Mouse (Mus musculus) brown adipose tissue, adult 24 weeks (tissue): ENCODE measurements around the gene Rnf141. TPM values are rescaled to one million over a fixed set of nuclear protein-coding genes. Genes with fewer than 3 reads are reported as not detected.
A peak's percentile ranks its signal among the peaks of the same experiment; 100 is the strongest.

Experiments used
- H3K27ac ChIP-seq: fragments of 200-500 bp; replicated peaks from 2 replicates; pipeline ENCODE4 v1.5.1; 2012; ENCODE audit warnings: low read depth, mild to moderate bottlenecking, low read length
- H3K4me1 ChIP-seq: fragments of 200-500 bp; 2 replicates; pipeline ENCODE4 v1.6.1; 2012; ENCODE audit warnings: low read length, mixed read lengths; ENCODE audit not compliant: control insufficient read depth, insufficient read depth, insufficient read length
- H3K4me3 ChIP-seq: fragments of 200-500 bp; 2 replicates; pipeline ENCODE4 v1.5.1; 2012; ENCODE audit warnings: low read depth, mild to moderate bottlenecking, low read length, moderate library complexity; ENCODE audit not compliant: insufficient read depth
- polyA plus RNA-seq: library from polyadenylated mRNA; stranded (reverse); fragments of >200 nt; gene quantifications from 2 replicates; pipeline ENCODE4 v1.2.4, GENCODE M21; 2012; ENCODE audit not compliant: missing spikeins, insufficient read depth, insufficient read length

Rnf141 gene
- polyA plus RNA-seq, 1 experiment: 35.2 TPM

DNA sequence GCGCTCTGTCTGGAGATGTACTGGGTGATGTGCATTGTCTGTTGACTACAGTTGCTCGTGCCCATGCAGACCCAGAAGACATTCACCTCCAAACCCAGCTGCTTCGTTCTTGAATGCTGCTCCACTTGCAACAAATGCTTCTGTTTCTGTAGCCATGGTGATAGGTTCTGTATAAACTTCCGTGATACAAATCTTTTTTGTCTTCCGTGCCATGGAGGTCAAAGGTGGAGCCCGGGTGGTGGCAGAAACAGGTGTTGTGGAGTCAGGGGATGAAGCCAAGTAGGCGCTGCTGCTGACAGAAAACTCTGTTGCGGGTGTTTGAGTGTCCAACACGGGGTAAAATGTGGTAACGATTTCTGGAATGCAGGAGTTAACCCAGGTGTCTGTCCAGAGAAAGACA lies 9.4 kb upstream of the Rnf141 start:
- Histone ChIP-seq H3K4me3 (no peak overlapping the region), H3K27ac (no peak overlapping the region), H3K4me1 (no peaks in the 10 kb centered on the region)

- no peak overlapping the region for H3K27ac ChIP-seq
- H3K4me1 ChIP-seq: no peaks in the 10 kb centered on the region
- H3K4me3 ChIP-seq: no peak overlapping the region
Observed at GRCm38 (mm10) chr7:110851541-110852203, 7.4 kb upstream of the Rnf141 start.

DNA sequence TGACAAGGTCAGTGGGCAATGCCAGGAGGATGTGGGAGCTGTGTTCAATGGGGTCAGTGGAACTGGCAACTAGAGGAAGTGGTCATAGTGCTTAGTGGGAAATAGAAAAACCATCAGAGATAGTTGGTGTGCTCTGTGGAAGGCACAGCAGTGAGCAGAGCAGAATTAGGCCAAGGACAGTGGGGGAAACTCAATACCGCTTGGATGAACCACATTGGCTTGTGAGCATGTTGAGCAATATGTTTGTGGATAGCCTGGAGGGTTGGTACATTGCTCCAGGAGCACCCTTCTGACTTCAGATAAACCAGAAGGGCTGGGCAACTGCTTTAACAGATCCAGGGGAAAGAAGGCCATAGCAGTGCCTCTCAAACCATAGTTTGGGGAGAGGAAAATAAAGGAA lies 4.1 kb upstream of the Rnf141 start:
- Histone ChIP-seq H3K27ac (no peak overlapping the region), H3K4me3 (no peak overlapping the region), H3K4me1 (no peaks in the 10 kb centered on the region)

- Histone ChIP-seq H3K27ac (no peak overlapping the region), H3K4me3 (no peak overlapping the region)
Observed at GRCm38 (mm10) chr7:110847321-110847720, 3.1 kb upstream of the Rnf141 start.

GRCm38 (mm10) chr7:110840332-110840731 lies 3.9 kb downstream of the Rnf141 start:
- Histone ChIP-seq H3K4me3 (no peak overlapping the region), H3K4me1 (no peaks in the 10 kb centered on the region), H3K27ac (no peak overlapping the region)

More at GRCm38 (mm10) chr7:110847321-110847720, 3.1 kb upstream of the Rnf141 start:
- H3K4me1 ChIP-seq: no peaks in the 10 kb centered on the region

DNA sequence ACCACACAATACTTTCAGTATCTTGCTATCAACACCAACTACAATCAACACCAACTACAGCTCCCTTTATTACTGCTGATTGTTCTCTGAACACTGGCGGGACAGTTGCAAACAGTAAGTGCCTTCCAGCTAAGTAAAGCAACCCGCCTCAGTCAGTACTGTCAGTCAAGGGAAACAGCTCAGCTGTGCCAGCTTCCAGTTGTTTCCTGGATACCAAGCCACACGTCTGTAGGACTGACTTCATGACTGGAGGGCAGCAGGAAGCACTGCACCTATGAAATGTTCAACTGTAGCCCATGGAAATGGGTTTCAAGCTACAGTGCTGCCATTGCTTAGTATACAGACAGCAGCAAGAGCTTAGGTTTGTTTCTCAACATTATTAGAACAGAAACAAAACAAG lies 9.7 kb downstream of the Rnf141 start:
- peaks cover 3% of the 10 kb centered on the region; the same call in 1 of the 2 replicates for H3K4me1 ChIP-seq
- no peak overlapping the region for H3K4me3 ChIP-seq
- H3K27ac ChIP-seq: no peak overlapping the region

- Histone ChIP-seq H3K4me1 (peaks cover 3% of the 10 kb centered on the region; the same call in 1 of the 2 replicates), H3K27ac (no peak overlapping the region), H3K4me3 (no peak overlapping the region)
Observed at GRCm38 (mm10) chr7:110834018-110834417, 10.2 kb downstream of the Rnf141 start.

- peaks cover 3% of the 10 kb centered on the region; the same call in 1 of the 2 replicates for H3K4me1 ChIP-seq
- no peak overlapping the region for H3K27ac ChIP-seq
- no peak overlapping the region for H3K4me3 ChIP-seq
Observed at GRCm38 (mm10) chr7:110833024-110833423, 11.2 kb downstream of the Rnf141 start.

DNA sequence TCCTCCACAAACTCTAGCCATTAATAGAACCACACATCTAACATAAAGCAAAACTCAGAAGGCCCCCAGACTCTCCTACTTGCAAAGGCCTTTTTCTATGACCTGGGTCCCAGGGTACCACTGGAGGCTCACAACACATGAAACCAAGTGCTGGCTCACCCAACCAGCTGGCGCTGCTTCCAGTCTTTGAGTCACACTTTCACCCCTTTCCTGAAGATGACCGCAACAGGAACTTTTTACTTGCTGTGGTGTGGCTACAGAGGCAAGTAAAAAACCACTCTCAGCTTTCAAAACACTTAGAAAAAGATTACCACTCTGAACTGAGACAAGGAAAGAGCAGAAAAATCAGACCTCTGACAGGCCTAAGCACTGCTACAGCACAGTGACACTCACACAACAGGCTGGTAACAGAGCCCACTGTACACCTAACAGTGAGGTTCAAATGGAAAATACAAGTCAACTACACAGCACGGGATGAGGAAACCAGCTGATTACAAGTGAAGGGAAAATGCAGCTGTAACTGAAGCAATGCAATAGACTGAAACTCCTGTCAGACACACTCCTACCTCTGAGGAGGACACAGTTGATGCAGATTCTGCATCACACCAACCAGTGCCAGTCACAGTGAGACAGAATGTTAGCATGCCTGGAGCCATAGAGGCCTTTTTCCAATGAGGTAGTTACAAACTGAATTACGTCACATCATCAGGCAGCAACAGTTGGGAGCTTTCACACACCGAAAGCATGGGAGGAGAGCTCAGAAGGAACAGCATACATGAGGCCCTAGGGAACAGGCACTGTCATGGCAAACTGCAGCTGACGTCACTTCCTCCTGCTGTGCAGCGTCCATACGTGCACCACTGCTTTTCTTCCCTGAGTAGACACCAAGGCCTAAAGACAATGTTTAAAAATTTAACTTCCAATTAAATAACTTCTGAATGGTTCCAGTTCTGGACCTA lies 20.0 kb downstream of the Rnf141 start:
- no peak overlapping the region for H3K4me3 ChIP-seq
- H3K27ac ChIP-seq: peak overlapping the region; percentile 77
- peaks cover 15% of the 10 kb centered on the region; the same call in 1 of the 2 replicates for H3K4me1 ChIP-seq

DNA sequence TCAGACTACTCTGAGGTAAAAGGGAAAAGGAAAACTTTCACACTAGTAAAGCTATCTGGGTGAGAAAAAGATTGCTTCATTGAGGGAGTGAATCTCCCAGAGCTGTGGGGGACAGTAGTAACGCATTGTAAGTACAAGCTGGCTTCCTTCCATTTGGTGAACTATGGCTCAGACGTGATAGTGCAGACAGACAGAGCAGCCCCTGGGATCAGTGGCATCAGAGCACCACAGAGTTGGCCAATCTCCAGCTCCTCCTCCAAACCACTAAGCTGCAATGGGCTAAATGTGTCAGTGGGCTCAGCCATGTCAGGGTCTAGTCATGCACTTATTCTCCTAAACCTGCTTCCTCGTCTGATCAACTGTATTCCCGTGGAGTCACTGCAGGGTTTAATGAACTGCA lies 20.7 kb downstream of the Rnf141 start:
- H3K4me3 ChIP-seq: no peak overlapping the region
- peak overlapping the region; percentile 29 for H3K27ac ChIP-seq
- peaks cover 17% of the 10 kb centered on the region for H3K4me1 ChIP-seq

DNA sequence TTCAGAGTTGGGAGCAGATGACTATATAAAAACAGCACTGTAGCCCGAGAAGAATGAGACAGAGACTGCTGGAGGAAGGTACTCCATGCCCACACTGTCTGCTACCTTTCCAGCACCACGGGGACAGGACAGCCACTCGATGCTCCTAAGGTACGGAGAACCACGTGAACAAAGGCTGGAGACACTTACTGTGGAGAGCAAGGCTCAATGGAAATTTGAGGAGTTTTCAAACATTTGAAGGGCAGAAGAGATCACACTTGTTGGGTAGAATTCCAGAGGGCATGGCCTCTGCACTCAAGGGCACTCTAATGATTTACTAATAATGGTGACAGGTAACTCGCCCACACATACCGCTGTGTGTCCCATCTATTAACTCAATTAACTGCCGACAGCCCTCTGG lies 21.2 kb downstream of the Rnf141 start:
- no peak overlapping the region for H3K4me3 ChIP-seq
- peak overlapping the region; percentile 29 for H3K27ac ChIP-seq
- peaks cover 18% of the 10 kb centered on the region for H3K4me1 ChIP-seq

GRCm38 (mm10) chr7:110822055-110822454 lies 22.2 kb downstream of the Rnf141 start:
- Histone ChIP-seq H3K4me3 (no peak overlapping the region), H3K4me1 (peaks cover 19% of the 10 kb centered on the region), H3K27ac (no peak overlapping the region)

GRCm38 (mm10) chr7:110821653-110822052 lies 22.6 kb downstream of the Rnf141 start:
- Histone ChIP-seq H3K4me1 (peaks cover 19% of the 10 kb centered on the region), H3K4me3 (no peak overlapping the region), H3K27ac (no peak overlapping the region)

GRCm38 (mm10) chr7:110821068-110821467 lies 23.2 kb downstream of the Rnf141 start:
- Histone ChIP-seq H3K4me3 (no peak overlapping the region), H3K27ac (no peak overlapping the region), H3K4me1 (peaks cover 19% of the 10 kb centered on the region)

DNA sequence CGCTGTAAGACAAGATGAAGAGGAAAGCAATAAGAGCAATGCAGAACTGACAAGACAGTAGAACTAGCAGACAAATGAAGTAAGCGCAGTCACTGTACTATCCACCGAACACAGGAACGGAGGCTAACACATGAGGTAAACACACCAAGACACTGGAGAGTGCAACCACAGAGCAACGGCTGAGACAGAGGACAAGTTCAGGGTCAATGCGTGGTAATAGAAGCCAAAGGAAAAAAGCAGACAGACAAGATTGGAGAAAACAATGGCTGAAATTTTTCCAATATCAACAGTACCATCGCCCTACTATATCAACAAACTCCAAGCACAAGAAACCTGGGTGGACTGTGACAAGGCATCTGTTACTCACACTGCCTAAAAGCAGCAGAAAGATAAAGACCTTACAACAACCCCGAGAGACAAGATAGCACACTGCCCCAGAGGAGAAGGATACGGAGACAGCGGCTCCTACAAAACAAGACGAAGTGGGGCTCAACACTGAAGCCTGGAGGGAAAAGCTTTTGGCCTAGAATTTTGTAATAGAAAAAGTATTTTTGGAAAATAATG lies 25.4 kb downstream of the Rnf141 start:
- Histone ChIP-seq H3K4me3 (no peak overlapping the region), H3K27ac (no peak overlapping the region), H3K4me1 (peaks cover 13% of the 10 kb centered on the region)
